8 mouse cellular contexts compared by ENCODE assay signal in genomic region chr1:171122932-171123331, GRCm38 (mm10). TPM values are rescaled to one million over a fixed set of nuclear protein-coding genes. Genes with fewer than 3 reads are reported as not detected.
A peak's percentile ranks its signal among the peaks of the same experiment; 100 is the strongest.
DNase-seq lines count a peak whose midpoint lies in the region; ATAC-seq lines count a peak whose summit lies in the region.

No protein-coding gene starts in this region.

- peak; percentile 40; the same call in 1 of the 2 replicates for ATAC-seq in hindbrain, embryonic 13.5 days (ENCODE audit: low FRiP score)

- H3K4me1 ChIP-seq in hindbrain, embryonic 13.5 days (replicated peaks) = peaks cover 7% of the 10 kb centered on the region

- 0 out of 2 replicates have a peak overlapping the region, but pooled peaks have one; percentile 30 for H3K27ac ChIP-seq in hindbrain, embryonic 13.5 days

- no peaks in the 10 kb centered on the region for H3K27me3 ChIP-seq in hindbrain, embryonic 13.5 days

- H3K36me3 ChIP-seq in hindbrain, embryonic 13.5 days = peaks cover 11% of the 10 kb centered on the region

- H3K4me3 ChIP-seq in hindbrain, embryonic 13.5 days = no peak overlapping the region

- 29% methylated on average over 7 of the region's 7 CpGs for WGBS in hindbrain, embryonic 13.5 days

- DNase-seq in urinary bladder, postnatal 25 days (ENCODE audit: low spot score) = peak; percentile 16
- DNase-seq in urinary bladder, postnatal 10 days (ENCODE audit: low spot score) = no peak
- peak; percentile 64 to 76 for DNase-seq in lung, adult 18-20 months
- peak; percentile 41 for DNase-seq in yolk sac, embryonic 10.5 days (ENCODE audit: low spot score)
- no peak for DNase-seq in right cerebral cortex, postnatal 4 days
- no peak for DNase-seq in layer of hippocampus, adult 18-20 months (ENCODE audit: low spot score in 2 of 2)
- DNase-seq in cerebellum, adult 9-11 months = no peak

- H3K4me2 ChIP-seq in hindbrain, embryonic 13.5 days = no peak overlapping the region

- H3K9me3 ChIP-seq in hindbrain, embryonic 13.5 days = no peaks in the 10 kb centered on the region

- H3K9ac ChIP-seq in hindbrain, embryonic 13.5 days = no peak overlapping the region

RNA-seq across cellular contexts. Expression of gene Cfap126, which starts 9.2 kb away (rescaled TPM):
- 9.4 and 18.4 TPM in 2 replicates for polyA plus RNA-seq in hindbrain, embryonic 13.5 days (2015; fragmentation: Nextera tagmentation; extraction: Ambion mirVana)
- 1 to 10 TPM; 1.5 to 2.0 TPM for total RNA-seq in layer of hippocampus, adult 18-20 months (2021)

RNA-seq across cellular contexts. Expression of gene Sdhc, which starts 27.5 kb away (rescaled TPM):
- 256 and 259 TPM in 2 replicates for polyA plus RNA-seq in hindbrain, embryonic 13.5 days (2015; fragmentation: Nextera tagmentation; extraction: Ambion mirVana)
- 100 to 1,000 TPM; 181 to 187 TPM for total RNA-seq in layer of hippocampus, adult 18-20 months (2021)

RNA-seq across cellular contexts. Expression of gene Mpz, which starts 27.6 kb away (rescaled TPM):
- polyA plus RNA-seq in hindbrain, embryonic 13.5 days (2015; fragmentation: Nextera tagmentation; extraction: Ambion mirVana) = 4.9 and 7.9 TPM in 2 replicates
- total RNA-seq in layer of hippocampus, adult 18-20 months (2021) = not detected

RNA-seq across cellular contexts. Expression of gene Fcgr3, which starts 58.2 kb away (rescaled TPM):
- 8.1 and 10.0 TPM in 2 replicates for polyA plus RNA-seq in hindbrain, embryonic 13.5 days (2015; fragmentation: Nextera tagmentation; extraction: Ambion mirVana)
- total RNA-seq in layer of hippocampus, adult 18-20 months (2021) = 10 to 100 TPM in 1 of 2 experiments, 1 to 10 TPM in 1; 9.9 to 12.5 TPM

Comparison
In these comparisons a context has a peak if more than half of its experiments do, and no peak if none do; other contexts are left out.
1. DNase-seq: peak in urinary bladder, postnatal 25 days (single experiment), lung, adult 18-20 months (2 of 2) and yolk sac, embryonic 10.5 days (single experiment); none in urinary bladder, postnatal 10 days (single experiment), right cerebral cortex, postnatal 4 days (single experiment), layer of hippocampus, adult 18-20 months (0 of 2) and cerebellum, adult 9-11 months (single experiment).